Mouse (Mus musculus) gastrocnemius, postnatal 10 days (tissue): ENCODE results near the gene Smcp. TPM values are rescaled to one million over a fixed set of nuclear protein-coding genes. Genes with fewer than 3 reads are reported as not detected.

Experiments used
- total RNA-seq, 2 experiments: library from RNA; stranded (reverse); gene quantifications; 2 replicates each; pipeline ENCODE4 v1.2.3; 2021

Smcp gene
- total RNA-seq, 2 experiments from 2014 or later: not detected

Other genes starting within 250 kb of the Smcp start
- not detected for gene Sprr2d, start 249.9 kb downstream of the Smcp start, total RNA-seq
- gene Sprr2e, start 236.9 kb downstream of the Smcp start, total RNA-seq: not detected
- gene Sprr2f, start 223.8 kb downstream of the Smcp start, total RNA-seq: not detected
- gene Sprr2h, start 203.3 kb downstream of the Smcp start, total RNA-seq: not detected
- not detected for gene Sprr2i, start 181.0 kb downstream of the Smcp start, total RNA-seq
- not detected for gene Sprr2j-ps, start 170.9 kb downstream of the Smcp start, total RNA-seq
- 1 to 10 TPM; 3.9 to 5.8 TPM for gene Gm9774, start 159.6 kb downstream of the Smcp start, total RNA-seq
- gene Sprr2k, start 156.4 kb downstream of the Smcp start, total RNA-seq: not detected
- not detected for gene Sprr1b, start 150.2 kb downstream of the Smcp start, total RNA-seq
- gene Sprr3, start 130.3 kb downstream of the Smcp start, total RNA-seq: not detected
- not detected for gene Sprr1a, start 103.1 kb downstream of the Smcp start, total RNA-seq
- not detected for gene Sprr4, start 88.5 kb downstream of the Smcp start, total RNA-seq
- gene 2310046K23Rik, start 54.5 kb downstream of the Smcp start, total RNA-seq: not detected
- gene Ivl, start 15.3 kb downstream of the Smcp start, total RNA-seq: not detected
- not detected for gene 2210017I01Rik, start 18.5 kb upstream of the Smcp start, total RNA-seq
- not detected for gene Lce6a, start 32.7 kb upstream of the Smcp start, total RNA-seq
- not detected for gene Lce1a1, start 59.3 kb upstream of the Smcp start, total RNA-seq
- gene Lce1b, start 67.9 kb upstream of the Smcp start, total RNA-seq: not detected
- gene Lce1a2, start 81.3 kb upstream of the Smcp start, total RNA-seq: not detected
- gene Lce1c, start 90.2 kb upstream of the Smcp start, total RNA-seq: not detected
- gene Lce1d, start 98.2 kb upstream of the Smcp start, total RNA-seq: not detected
- not detected for gene Lce1e, start 120.1 kb upstream of the Smcp start, total RNA-seq
- not detected for gene Lce1f, start 131.4 kb upstream of the Smcp start, total RNA-seq
- not detected for gene Gm38119, start 150.1 kb upstream of the Smcp start, total RNA-seq
- gene Lce1g, start 163.3 kb upstream of the Smcp start, total RNA-seq: not detected
- gene Lce1h, start 176.1 kb upstream of the Smcp start, total RNA-seq: not detected
- gene Lce1i, start 189.9 kb upstream of the Smcp start, total RNA-seq: not detected
- gene Lce1j, start 201.5 kb upstream of the Smcp start, total RNA-seq: not detected
- not detected for gene Lce1k, start 218.9 kb upstream of the Smcp start, total RNA-seq
- not detected for gene Kprp, start 238.2 kb upstream of the Smcp start, total RNA-seq